Mouse (Mus musculus): ENCODE measurements around the gene Tead1.

The Tead1 gene

DNA sequence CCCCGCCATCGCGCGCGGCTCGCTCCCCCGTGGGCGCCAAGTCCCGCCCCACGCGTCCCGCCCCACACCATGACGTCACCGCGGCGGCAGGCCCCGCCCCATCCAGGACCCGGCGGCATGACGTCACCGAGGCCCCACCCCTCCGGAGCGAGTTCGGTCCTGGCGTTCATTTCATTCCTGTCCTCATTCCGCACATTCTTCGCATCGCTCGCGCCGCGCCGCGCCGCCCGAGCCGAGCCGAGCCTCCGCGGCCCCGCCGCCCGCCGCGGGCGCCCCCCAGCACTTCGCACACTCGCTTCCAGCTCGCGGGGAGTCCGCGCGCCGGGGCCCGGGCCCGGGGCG is at the start of gene Tead1:
Gene Tead1, plus strand, starts transcription at position 148 of the 342 bp plus-strand sequence.
- DNase-seq: peak; percentile 97

- no peak for DNase-seq
Measured at GRCm38 (mm10) chr7:112634505-112635213, 44.5 kb upstream of the Tead1 start.

DNA sequence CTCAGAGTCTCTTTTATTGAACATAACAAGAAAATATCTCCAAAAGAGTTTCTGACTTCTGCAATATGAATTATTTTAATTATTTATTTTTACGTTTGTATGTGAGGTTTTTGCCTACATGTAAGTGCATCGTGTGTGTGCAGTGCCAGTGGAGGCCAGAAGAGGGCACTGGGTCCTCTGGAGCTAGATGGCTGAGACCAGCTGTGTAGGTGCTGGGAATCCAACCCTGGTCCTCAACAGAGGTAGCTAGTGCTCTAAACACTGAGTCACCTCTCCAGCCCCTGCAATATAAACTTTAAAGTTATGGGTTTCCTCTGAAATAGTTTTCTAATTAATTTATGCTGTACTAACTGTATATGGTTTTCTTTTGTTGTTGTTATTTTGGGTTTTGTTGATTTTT is 43.2 kb upstream of the Tead1 start:
- no peak for DNase-seq

- DNase-seq: peak; percentile 21 to 40
Measured at GRCm38 (mm10) chr7:112643866-112644543, 35.1 kb upstream of the Tead1 start.

- DNase-seq: no peak
Measured at GRCm38 (mm10) chr7:112644701-112645100, 34.4 kb upstream of the Tead1 start.

DNA sequence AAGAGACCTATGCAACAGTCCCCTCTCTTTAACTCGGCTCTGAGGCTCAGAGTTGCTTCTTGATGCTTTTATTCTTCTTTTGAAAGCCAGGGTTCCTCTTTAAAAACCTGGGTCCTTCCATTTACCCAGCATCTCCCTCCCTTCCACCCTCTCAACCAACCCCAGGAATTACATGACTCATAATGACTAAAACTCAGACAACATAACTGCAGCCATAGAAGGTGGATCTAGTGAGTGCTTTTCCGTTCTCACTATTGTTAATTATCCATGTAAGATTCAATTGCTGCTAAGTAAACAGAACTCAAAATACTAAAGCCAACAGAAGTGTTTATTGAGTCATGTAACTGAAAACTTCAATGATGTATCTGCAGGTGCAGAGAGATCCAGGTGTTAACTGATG is 33.4 kb upstream of the Tead1 start:
- DNase-seq: no peak

DNA sequence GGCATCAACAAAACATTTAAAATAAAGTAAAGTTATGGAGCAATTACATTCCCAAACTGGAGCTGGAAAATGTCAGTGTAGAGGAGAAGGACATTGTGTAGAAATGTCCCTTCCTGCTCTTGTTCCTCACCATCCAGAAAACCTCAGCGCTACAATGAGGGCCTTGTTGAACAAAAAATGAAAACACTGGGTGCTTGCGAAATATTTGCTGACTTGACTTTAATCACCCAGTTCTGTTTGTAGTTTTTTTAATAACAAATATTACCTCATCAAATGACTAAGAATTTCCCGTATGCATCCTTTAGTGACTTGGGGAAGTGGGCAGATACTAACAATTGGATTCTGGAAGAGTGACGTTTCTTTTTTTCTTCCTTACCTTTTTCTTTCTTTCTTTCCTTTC is 31.7 kb upstream of the Tead1 start:
- no peak for DNase-seq

DNA sequence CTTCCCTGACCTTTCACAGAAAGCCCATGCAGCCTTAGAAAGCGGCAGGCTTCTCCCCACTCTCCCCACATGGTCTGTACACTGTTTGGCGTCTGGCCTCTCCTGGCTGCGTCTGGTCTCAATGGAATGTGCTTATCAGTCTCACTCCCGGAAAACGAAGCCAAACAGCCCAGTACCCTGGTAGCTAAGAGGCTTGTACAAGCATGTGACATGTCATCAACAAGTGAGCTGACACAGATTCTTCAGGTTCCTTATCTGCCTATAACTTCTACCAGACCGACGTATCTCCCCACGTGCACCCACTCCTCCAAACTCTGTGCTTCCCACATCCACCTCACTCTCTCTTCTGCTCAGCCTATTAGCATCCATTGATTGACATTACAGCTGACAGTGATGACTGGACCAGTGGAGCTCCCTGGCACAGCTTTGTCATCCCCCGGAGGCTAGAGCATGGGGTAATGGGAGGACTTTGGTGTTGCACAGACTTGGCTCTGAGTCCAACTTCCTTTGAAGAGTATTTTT is 22.9 kb upstream of the Tead1 start:
- no peak for DNase-seq

DNA sequence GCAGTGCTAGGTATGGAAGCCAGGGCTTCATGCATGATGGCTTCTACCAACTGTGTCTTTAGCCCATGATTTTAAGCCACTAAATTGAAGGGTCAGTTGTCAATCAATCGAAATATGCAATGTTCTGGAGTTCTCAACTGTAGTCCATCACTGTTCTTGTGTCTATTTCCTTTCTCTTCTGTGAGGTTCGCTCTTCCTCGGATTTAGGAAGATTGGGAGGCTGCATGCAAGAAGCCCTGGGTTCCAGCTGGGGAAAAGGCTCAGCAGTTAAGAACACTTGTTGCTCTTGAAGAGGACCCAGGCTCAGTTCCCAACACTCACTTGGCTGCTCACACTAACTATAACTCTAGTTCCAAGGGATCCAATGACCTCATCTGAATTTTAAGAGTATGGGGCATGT is 20.2 kb upstream of the Tead1 start:
- no peak for DNase-seq

DNA sequence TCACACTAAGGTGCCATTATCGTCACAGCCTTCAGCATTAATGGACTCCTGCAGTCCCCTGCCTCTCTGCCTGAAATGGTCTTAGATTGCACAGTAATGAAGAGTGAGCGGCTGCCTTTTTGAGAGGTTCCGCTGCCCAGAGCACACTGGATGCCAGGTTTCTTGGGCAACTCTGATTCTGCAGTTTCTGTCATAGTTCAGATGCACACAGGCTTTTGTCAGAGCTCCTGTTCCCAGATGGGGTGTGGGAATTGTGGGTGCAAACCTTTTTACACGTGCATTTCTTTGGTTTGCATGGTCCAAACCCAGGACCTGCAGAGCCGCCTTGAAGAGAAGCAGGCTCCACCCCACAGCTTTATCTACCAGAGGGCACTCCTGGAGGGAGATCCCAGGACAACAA is 19.3 kb upstream of the Tead1 start:
- no peak for DNase-seq

GRCm38 (mm10) chr7:112660325-112660724 is 18.8 kb upstream of the Tead1 start:
- DNase-seq: no peak

DNA sequence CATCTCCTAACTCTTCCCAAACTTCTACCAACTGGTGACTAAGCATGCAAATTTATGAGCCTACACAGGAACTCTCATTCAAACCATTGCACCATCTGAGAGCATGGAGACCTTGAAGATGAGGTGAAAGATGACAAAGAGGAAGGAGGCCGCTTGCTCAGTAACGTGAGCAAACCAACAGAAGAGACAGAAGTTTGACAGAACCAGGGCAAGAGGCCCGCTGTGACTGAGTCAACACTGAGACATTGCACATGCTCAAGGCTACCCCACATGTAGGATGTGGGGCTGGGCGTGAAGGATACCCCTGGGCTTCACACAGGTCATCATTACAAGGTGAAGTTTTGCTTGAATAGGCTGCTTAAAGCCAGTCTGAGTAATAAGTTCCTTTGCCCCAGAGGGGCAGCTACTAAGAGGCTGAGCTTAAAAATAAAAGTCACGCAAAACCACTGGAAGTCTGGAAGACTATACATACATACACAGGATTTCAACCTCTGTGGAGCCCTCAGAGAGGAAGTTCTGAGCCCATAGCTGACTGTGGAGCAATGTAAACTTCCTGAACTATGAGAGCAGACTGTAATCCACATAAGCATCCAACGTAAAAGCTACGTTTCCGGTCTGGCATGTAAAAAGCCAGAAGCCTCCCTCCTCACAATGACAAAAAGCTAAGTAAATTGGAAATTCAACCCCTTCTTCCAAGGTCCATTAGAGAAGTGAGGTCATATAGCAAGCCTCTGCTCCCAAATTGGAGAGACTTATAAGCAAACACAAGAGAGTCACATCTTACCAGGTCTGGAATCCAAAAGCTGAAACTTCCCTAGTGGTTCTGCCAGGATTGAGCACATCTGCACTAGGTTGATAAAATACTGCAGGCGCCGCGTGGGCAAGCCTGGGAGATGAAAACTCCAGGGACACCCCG is 16.5 kb upstream of the Tead1 start:
- no peak for DNase-seq

DNA sequence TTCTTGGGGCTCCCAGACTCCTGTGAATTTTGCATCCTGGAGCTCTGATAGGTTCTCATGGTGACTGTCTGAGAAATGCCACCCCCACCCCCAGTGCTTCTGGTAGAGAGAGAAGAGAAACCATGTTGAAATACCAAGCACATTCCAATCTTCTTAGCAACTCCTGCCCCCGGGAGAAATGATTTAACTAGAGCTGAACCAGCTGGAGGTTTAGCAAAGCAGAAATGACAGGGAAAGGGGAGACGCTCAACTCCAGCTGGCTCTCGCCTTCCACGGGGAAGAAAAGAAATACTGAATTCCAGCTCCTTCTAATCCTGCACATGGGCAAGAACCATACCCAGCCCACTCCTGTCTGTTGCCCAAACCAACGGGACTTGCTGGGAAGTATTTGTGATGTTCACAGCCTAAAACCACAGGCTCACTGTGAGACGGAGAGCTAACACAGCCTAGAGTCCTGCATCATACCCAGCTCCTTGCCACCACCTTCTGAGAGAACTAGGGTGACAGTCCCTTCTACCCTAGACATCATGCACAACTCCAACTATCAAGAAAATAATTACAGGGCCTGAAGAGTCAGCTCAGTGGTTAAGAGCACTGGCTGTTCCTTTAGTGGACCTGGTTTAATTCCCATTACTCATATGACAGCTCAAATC is 15.7 kb upstream of the Tead1 start:
- DNase-seq: no peak

GRCm38 (mm10) chr7:112669993-112670392 is 9.1 kb upstream of the Tead1 start:
- DNase-seq: no peak

DNA sequence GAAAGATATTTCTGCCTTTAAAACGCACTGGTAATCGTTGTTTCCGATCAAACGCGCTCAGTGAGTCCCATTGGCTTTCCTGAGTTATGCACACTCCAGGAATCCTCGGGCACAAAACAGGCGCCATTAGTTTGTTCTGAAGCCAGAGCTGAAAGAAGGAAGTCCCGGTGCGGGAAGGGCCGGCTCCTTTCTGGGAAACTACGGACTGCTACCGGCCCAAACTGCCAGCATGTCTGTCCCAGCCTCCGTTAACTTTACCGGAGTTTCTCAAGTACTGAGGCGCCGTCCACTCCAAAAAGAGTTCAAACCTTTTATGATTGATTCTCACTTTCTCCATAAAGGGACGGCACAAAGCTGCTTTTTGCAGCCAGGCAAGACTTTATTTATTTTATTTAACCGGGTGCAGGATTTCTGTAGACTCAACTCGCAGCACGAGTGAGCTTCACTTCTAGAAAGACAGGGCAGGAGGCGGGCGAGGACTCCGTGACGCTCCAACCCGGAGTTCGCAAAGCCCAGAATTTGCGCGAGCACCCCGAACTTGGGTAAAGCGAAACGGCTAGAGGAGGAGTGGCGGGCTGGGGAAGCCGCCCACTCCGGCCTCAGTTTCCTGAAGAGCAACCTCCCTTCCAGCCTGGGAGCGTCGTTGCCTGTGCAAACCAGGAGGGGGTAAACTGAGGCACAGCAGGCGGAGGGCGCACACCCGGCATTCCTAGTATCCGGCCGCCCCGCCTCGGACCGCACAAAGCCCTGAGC is 524 bp upstream of the Tead1 start:
- DNase-seq: peak; percentile 32 to 40

DNA sequence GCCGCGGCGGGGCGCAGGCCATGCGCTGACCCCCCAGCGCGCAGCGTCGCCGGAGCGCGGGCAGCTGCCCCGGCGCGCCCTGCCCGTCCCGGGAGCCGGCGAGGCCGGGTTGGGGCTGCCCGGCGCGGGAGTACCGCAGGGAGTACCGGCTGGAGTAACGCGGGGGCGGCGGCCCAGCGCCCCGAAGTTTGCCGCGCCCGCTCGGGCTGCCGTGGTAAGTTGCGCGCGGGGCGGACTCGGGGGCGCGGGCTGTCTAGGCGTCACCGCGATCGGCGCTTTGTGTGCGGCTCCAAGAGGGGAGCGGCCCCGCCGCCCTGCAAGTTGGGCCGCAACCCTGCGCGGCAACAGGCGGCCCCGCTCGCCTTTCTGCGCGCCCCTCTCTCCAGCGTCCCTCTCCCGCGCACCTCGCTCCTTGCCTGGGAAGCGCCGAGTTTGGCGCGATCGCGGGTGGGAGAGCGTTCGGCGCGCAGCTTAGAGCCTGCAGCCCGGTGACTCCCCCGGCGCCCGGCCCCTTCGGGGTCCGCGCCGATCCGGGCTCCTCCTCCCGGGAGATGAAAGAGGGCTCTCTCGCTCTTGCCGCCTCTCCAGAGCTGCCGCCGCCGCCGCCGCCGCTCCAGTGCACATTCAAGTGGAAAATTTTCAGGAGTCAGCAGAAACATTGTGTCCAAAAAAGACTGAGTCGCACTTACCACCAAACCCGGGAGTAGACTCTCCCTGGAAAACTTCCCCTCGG is 561 bp downstream of the Tead1 start:
- DNase-seq: peak; percentile 62 to 64

DNA sequence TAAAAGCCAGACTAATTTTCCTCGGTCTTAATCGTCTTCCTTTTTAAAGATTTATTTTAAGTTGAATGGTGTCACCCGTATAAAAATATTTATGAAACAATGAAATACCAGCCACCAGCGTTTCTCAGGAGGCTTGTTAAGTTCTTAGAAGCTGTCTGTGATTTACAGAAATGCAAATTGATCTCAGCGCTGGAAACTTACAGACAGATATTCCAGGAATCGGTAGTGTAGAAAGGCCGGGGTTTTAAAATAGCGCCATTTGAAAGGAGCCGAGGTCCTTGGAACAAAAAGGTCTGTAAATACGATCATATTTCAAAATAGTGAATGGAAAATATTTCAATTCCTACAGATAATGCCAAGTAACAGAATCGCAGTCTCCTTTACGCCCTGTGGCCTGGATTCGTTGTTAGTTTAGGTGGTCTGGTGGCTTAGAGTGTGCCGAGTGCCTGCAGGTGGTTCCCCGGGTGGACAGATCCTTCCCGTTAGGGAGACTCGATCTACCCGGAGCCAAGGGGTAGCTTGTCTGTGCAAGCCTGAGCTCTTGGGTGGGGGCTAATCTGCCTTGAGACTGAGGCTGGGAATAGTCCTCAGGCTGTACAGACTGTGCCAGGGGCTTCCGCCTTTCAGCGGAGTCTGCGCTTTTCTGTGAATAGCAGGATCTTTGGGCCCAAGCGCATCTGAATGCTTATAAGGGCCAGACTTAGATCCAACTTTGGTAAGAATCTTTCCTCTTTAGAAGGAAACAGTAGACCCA is 1.6 kb downstream of the Tead1 start:
- peak; percentile 13 to 24 for DNase-seq

DNA sequence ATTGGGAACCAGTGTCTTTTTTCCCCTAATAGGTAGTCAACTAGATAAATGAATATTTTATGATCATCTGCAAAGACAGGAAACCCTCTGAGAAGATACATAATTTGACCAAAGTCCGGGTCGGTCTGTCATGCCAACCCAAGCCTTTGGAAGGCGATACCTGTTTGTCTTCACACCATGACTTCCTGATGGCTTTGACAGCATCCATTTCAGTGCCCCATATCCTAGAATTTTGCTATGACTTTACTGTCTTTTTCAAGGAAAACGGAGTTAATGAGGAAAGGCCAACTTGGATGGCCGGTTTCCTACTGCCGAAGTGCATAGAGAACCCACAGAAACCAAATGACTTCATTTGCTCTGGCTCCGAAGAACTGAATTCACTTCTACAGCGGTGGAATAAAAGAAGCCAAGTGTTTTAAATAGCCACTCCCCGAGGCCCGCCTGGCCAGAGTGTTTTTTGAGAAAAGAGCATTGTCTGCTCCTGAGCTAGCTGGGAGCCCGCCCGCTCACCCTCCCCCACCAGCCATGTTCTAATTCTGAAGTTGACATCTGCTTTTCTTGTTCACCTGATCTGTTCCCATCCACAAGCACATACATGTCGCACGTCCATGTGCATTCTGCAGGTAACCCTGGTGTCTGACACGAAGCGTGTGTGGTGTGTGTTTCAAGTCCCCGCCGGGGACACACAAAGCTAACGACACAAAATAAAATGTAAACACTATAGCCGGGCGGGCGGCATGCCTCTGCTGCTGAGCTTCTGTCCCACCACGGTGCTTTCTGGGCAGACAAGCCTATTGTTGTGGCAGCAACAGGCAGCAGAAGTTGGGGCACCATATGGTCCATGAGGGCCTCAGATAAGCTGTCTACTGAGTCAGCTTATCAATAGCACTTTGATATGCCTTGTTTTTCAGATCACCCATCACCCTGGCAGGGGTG is 5.8 kb downstream of the Tead1 start:
- no peak for DNase-seq

- DNase-seq: no peak
Measured at GRCm38 (mm10) chr7:112685993-112686392, 6.9 kb downstream of the Tead1 start.

All from cerebellum, postnatal 36 days (tissue).